Mouse (Mus musculus) hindbrain, postnatal 0 days (tissue): ENCODE results near the gene Magi2. TPM values are rescaled to one million over a fixed set of nuclear protein-coding genes. Genes with fewer than 3 reads are reported as not detected.

ENCODE experiments used
- ATAC-seq: fragments of 200-750 bp; cut with Nextera tagmentation; 2 replicates; pipeline ENCODE4 v1.8.0; 2017; ENCODE audit warnings: mild to moderate bottlenecking, moderate TSS enrichment, moderate library complexity
- DNase-seq: peaks from one replicate; pipeline ENCODE4 v3.0.0-alpha.2; 2015; ENCODE audit warnings: low spot score
- H3K27ac ChIP-seq: fragments of 300-500 bp; sonication (generic); 2 replicates; pipeline ENCODE4 v1.5.1; 2014; ENCODE audit warnings: mild to moderate bottlenecking
- H3K27me3 ChIP-seq: fragments of 300-500 bp; sonication (generic); 2 replicates; pipeline ENCODE4 v1.6.1; 2014; ENCODE audit warnings: low read length, mixed read lengths; ENCODE audit not compliant: insufficient read depth
- H3K36me3 ChIP-seq: fragments of 300-500 bp; sonication (generic); 2 replicates; pipeline ENCODE4 v1.6.1; 2014; ENCODE audit warnings: low read length, mixed read lengths; ENCODE audit not compliant: insufficient read depth
- H3K4me1 ChIP-seq: fragments of 300-500 bp; sonication (generic); 2 replicates; pipeline ENCODE4 v1.6.1; 2014; ENCODE audit warnings: antibody characterized with exemption, low read length, mixed read lengths; ENCODE audit not compliant: insufficient read depth
- H3K4me2 ChIP-seq: fragments of 300-500 bp; sonication (generic); 2 replicates; pipeline ENCODE4 v1.6.1; 2014; ENCODE audit warnings: low read depth, mild to moderate bottlenecking, low read length, moderate library complexity, mixed read lengths
- H3K4me3 ChIP-seq: fragments of 300-500 bp; sonication (generic); 2 replicates; pipeline ENCODE4 v1.5.1; 2014; ENCODE audit warnings: low read length
- H3K9ac ChIP-seq: fragments of 300-500 bp; sonication (generic); replicated peaks from 2 replicates; pipeline ENCODE4 v1.6.1; 2014; ENCODE audit warnings: mild to moderate bottlenecking, low read length, moderate library complexity, mixed read lengths
- H3K9me3 ChIP-seq: fragments of 300-500 bp; sonication (generic); 2 replicates; pipeline ENCODE4 v1.6.1; 2016; ENCODE audit warnings: low read length, mixed read lengths
- CTCF ChIP-seq: IDR thresholded peaks from 2 replicates; pipeline ENCODE4 v1.5.1; 2016; ENCODE audit warnings: antibody characterized with exemption, control low read depth, low read depth
- WGBS: fragments of 180-500 bp; shearing (Covaris S2); extraction: QIAGEN DNeasy Blood & Tissue Kit; methylation state at CpG from one replicate; pipeline ENCODE4 v1.1.7; 2014; 5-methylcytosine and 5-hydroxymethylcytosine counted together
- polyA plus RNA-seq: library from polyadenylated mRNA; unstranded; fragments of >200 nt; fragmentation: Nextera tagmentation; extraction: Ambion mirVana; gene quantifications from 2 replicates; pipeline ENCODE4 v1.2.1, GENCODE M21; 2015
- total RNA-seq: library from RNA; depleted of rRNA; stranded (reverse); fragments of >200 nt; gene quantifications from 2 replicates; pipeline ENCODE4 v1.2.3, GENCODE M21; 2014

Gene Magi2
- total and polyA plus RNA-seq, 2 experiments from 2014 or later = 17.3 to 45.5 TPM

- H3K9me3 ChIP-seq = no peaks in the 10 kb centered on the region
Observed at GRCm38 (mm10) chr5:20231908-20232307, 1005.1 kb downstream of the Magi2 start.

GRCm38 (mm10) chr5:20241523-20241922, 1014.7 kb downstream of the Magi2 start:
- DNase-seq = no peak
- WGBS = 84% methylated on average over 2 of the region's 2 CpGs
- TF ChIP-seq CTCF = no peak

More at GRCm38 (mm10) chr5:20231908-20232307, 1005.1 kb downstream of the Magi2 start:
- 78% methylated on average over 3 of the region's 3 CpGs for WGBS
- no peak for TF ChIP-seq CTCF
- Histone ChIP-seq H3K4me1 (no peaks in the 10 kb centered on the region), H3K36me3 (no peaks in the 10 kb centered on the region), H3K27ac (no peak overlapping the region), H3K27me3 (no peaks in the 10 kb centered on the region), H3K4me3 (no peak overlapping the region), H3K9ac (no peak overlapping the region), H3K4me2 (no peak overlapping the region)
- DNase-seq (no peak), ATAC-seq (no peak)

DNA sequence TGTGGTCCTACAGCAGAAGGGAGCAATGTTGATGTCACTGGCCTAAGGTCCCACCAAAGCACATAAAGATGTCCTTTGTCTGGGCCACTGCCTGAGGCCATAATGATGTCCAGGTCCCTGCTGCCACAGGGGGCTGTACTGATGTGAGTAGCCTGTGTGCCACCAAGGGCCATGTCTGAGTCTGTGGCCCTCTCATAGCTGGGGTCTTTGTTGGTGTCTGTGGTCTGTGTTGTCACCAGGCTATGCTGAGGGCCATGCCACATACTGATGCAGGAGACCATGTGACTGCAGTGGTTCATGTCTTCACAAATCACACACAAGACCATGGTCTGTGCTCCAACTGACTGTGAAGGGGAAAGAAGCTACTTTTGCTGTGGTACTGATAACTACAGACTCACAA, 1015.7 kb downstream of the Magi2 start:
- Histone ChIP-seq H3K9ac (no peak overlapping the region), H3K4me1 (no peaks in the 10 kb centered on the region), H3K4me2 (no peak overlapping the region), H3K9me3 (no peaks in the 10 kb centered on the region), H3K36me3 (no peaks in the 10 kb centered on the region), H3K27me3 (no peaks in the 10 kb centered on the region), H3K4me3 (no peak overlapping the region), H3K27ac (no peak overlapping the region)
- no peak for ATAC-seq
- no peak for TF ChIP-seq CTCF
- DNase-seq = no peak

More at GRCm38 (mm10) chr5:20241523-20241922, 1014.7 kb downstream of the Magi2 start:
- Histone ChIP-seq H3K4me3 (no peak overlapping the region), H3K4me2 (no peak overlapping the region), H3K9ac (no peak overlapping the region), H3K9me3 (no peaks in the 10 kb centered on the region), H3K36me3 (no peaks in the 10 kb centered on the region), H3K27me3 (no peaks in the 10 kb centered on the region), H3K4me1 (no peaks in the 10 kb centered on the region), H3K27ac (no peak overlapping the region)
- ATAC-seq = no peak

DNA sequence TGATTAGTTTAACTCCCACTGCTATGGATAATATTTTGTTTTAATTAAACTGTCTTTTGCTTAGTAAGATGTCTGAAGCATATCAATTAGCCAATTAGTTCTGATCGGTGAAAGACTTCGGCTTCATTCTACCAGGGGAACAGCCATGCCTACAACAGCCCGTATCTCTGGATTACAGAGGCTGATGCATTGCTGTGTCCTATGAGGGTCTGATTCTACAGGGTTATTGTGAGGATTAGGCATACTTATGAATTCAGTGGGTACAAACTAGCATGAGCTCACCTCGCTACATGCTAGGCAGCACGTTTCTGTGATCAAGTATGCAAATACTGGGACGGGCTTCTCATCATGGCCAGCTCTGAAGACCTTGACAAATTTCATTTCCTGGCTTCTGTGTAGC, 1022.5 kb downstream of the Magi2 start:
- ATAC-seq (0 out of 2 replicates have a peak, but pooled peaks have one; percentile 38), DNase-seq (no peak)
- Histone ChIP-seq H3K4me2 (no peak overlapping the region), H3K36me3 (no peaks in the 10 kb centered on the region), H3K9me3 (no peaks in the 10 kb centered on the region), H3K4me1 (no peaks in the 10 kb centered on the region), H3K9ac (no peak overlapping the region), H3K27ac (no peak overlapping the region), H3K27me3 (no peaks in the 10 kb centered on the region), H3K4me3 (no peak overlapping the region)
- 74% methylated on average over 6 of the region's 6 CpGs for WGBS
- TF ChIP-seq CTCF = no peak

- TF ChIP-seq CTCF = no peak
- ATAC-seq (no peak), DNase-seq (no peak)
- H3K36me3 ChIP-seq = no peaks in the 10 kb centered on the region
- H3K9ac ChIP-seq = no peak overlapping the region
- no peaks in the 10 kb centered on the region for H3K27me3 ChIP-seq
- no peak overlapping the region for H3K4me2 ChIP-seq
- no peaks in the 10 kb centered on the region for H3K9me3 ChIP-seq
- no peak overlapping the region for H3K27ac ChIP-seq
- WGBS = 85% methylated on average over 6 of the region's 6 CpGs
- H3K4me3 ChIP-seq = no peak overlapping the region
- H3K4me1 ChIP-seq = no peaks in the 10 kb centered on the region
Observed at GRCm38 (mm10) chr5:20251541-20251940, 1024.7 kb downstream of the Magi2 start.

DNA sequence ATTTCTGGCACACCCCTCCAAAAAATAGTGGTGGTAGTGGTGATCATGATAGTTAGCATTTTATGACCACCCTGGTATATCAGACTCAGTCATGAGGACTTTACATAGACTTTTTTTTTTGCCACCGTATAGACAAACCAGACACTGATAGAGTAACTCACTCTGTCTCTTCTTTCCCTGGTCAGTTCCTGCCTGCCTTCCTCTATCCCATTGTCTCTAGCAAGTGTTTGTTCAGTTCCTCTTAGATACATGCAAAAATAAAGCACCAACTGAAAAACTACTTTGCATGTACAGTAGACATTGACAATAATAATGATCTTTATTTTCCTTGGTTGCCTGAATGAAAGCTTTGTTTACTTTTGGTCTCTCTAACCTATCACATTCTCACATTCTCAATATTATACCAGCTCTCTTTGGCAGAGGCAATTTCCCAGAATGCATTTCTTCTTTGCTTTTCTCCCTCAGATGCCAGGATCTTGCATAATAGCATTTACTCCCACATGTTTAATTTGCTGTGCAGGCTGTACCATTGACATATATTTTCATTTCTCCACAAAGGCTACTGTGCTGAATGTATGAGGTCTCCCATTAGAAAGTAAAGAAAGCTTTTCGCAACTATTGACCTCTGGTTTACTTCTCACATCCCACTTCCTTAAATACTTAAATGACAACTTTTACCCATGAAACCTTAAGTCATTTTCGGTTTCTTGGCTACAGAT, 1029.5 kb downstream of the Magi2 start:
- H3K27me3 ChIP-seq = no peaks in the 10 kb centered on the region
- no peak overlapping the region for H3K4me2 ChIP-seq
- no peak for TF ChIP-seq CTCF
- no peak for DNase-seq
- no peaks in the 10 kb centered on the region for H3K4me1 ChIP-seq
- H3K9ac ChIP-seq = no peak overlapping the region
- H3K36me3 ChIP-seq = no peaks in the 10 kb centered on the region
- H3K4me3 ChIP-seq = no peak overlapping the region
- H3K27ac ChIP-seq = no peak overlapping the region
- no peaks in the 10 kb centered on the region for H3K9me3 ChIP-seq
- WGBS = 86% methylated on average over 3 of the region's 3 CpGs
- no peak for ATAC-seq

DNA sequence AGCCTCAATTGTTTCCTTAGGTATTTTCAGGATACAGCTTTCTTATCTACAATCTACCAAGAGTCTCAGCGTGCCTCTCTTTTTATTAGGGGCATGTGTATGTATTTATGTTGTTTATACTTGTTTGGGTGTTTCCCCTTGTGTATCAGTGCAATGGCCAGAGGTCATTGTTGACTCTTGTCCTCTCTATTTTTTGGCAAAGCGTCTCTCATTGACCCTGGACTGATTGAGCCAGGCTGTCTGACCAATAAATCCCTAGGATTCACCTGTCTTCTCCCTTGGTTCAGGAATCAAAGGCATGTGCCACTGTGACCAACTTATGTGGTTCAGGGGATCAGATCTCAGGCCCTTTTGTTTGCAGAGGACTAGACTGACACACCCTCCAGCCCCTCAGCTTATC, 1030.1 kb downstream of the Magi2 start:
- ATAC-seq (no peak), DNase-seq (no peak)
- WGBS = 61% methylated on average over 2 of the region's 2 CpGs
- no peak for TF ChIP-seq CTCF
- Histone ChIP-seq H3K36me3 (no peaks in the 10 kb centered on the region), H3K9ac (no peak overlapping the region), H3K4me2 (no peak overlapping the region), H3K4me3 (no peak overlapping the region), H3K27me3 (no peaks in the 10 kb centered on the region), H3K4me1 (no peaks in the 10 kb centered on the region), H3K27ac (no peak overlapping the region), H3K9me3 (no peaks in the 10 kb centered on the region)
